Mouse (Mus musculus) left cerebral cortex, postnatal 25 days (tissue): Measurements from ENCODE around the gene Psmd8. TPM values are rescaled to one million over a fixed set of nuclear protein-coding genes. Genes with fewer than 3 reads are reported as not detected.

Experiments used
- DNase-seq, 2 experiments: peaks; one replicate each; pipeline ENCODE4 v3.0.0; 2022; ENCODE audit warnings: low spot score in 2 of 2, mixed read lengths in 1 of 2
- intact Hi-C: fragments of 180-260 bp; cut with DNase I; formaldehyde crosslinking; loops from one replicate; pipeline ENCODE4 v1.15.1; 2025
- total RNA-seq, 2 experiments: library from RNA; stranded (reverse); gene quantifications; 2 replicates each; pipeline ENCODE4 v1.2.3; 2021

Psmd8 gene
- total RNA-seq, 2 experiments from 2014 or later, result 137 to 145 TPM

DNA sequence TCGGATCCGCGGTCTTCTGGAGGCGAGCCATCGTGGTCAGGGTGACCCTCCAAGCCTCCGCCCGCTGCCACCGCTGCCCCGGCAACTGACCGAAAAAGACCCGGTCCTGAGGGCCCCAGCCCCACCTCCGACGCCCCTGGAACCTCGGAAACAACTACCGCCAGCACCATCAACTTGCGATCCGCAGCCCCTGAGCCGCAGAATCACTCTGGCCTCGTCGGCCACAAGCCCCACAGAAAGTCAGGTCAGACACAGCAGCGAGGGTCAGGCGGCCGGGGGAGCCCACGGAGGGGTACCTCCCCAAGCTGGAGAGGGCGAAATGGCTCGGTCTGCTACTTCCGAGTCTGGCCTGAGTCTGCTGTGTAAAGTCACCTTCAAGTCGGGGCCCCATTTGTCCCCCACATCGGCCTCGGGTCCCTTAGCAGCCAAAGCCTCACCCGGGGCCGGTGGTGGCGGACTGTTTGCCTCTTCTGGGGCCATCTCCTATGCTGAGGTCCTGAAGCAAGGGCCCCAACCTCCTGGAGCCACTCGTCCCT, 8.9 kb downstream of the Psmd8 start:
- intact Hi-C loops, result loop anchor here (10.0 kb wide), 1 partner anchor 123 kb away; no protein-coding TSS in a partner anchor
- no peak for DNase-seq

DNA sequence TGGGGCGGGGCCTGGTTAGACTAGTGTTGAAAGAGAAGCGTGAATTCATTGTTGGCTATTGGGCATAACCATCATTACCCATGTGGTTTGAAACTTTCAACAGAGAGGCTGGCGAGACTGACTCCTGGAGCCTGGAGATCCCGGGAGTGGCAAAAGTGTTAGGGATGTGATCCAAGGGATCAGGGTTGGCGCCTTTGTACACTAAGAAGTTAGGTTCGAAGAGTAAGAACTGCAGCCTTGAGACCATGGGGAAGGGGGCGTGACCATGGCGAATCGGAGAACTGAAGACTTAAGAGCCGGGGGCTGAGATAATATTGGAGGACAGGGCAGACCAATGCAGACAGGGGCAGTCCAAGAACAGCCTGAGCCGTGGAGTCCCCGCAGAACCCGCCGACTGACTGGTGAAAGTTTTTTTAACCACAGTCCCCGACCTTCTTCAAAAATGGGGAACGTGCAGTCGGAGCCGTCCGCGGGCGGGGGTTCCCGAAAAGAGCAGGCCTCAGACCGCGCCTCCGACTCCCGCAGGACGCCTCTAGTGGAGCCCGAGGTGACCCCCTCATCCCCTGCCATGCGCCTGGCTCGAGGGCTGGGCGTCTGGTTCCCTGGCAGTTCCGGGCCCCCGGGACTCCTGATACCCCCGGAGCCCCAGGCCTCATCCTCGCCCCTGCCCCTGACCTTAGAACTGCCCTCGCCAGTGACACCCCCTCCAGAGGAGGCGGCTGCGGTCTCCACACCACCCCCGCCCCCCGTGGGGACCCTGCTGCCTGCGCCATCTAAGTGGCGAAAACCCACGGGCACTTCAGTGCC, 9.5 kb downstream of the Psmd8 start:
- no peak for DNase-seq

DNA sequence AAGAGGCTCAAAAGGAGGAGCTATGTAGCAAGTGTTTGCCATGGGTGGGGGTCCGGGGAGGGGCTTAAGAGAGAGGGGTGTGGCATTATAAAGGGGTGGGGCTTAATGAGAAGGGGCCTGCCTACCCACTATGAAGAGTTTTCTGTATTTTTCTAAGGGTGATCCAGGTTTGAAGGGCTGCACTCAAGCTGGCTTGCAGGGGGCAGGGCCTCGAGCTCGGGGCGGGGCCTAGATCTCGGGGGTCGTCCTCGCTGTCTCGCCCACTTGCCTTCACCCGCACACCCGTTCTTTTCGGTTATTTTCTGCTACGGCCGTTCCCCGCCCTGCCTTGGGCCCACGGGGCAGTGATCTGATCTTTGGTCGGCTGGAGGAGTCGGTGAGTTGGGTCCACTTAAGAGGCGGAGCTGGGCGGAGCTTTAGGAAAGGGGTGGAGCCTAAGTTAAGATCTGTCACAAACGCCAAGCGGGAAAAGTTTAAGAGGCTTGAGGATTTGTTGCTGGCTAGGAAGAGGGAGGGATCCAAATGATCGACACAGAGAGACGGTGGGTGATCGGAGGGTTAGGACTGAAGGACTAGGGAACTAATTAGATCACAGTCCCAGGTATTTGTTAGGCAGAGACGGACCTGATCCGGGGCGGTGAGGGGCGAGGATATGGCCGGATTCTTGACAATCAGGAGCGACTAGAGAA, 10.3 kb downstream of the Psmd8 start, which contains the start of the genes Ggn and Spred3:
Ggn (plus strand) TSS at position 145 of the 689 bp plus-strand sequence.
Spred3 (minus strand) TSS at position 346 of the 689 bp plus-strand sequence.
- intact Hi-C loops, result loop anchor here (10.0 kb wide), 1 partner anchor 125 kb away; no protein-coding TSS in a partner anchor
- peak; percentile 45 to 67 for DNase-seq

More for the DNA sequence above, 9.5 kb downstream of the Psmd8 start:
- intact Hi-C loops, result loop anchor here (10.0 kb wide), 1 partner anchor 124 kb away; no protein-coding TSS in a partner anchor

DNA sequence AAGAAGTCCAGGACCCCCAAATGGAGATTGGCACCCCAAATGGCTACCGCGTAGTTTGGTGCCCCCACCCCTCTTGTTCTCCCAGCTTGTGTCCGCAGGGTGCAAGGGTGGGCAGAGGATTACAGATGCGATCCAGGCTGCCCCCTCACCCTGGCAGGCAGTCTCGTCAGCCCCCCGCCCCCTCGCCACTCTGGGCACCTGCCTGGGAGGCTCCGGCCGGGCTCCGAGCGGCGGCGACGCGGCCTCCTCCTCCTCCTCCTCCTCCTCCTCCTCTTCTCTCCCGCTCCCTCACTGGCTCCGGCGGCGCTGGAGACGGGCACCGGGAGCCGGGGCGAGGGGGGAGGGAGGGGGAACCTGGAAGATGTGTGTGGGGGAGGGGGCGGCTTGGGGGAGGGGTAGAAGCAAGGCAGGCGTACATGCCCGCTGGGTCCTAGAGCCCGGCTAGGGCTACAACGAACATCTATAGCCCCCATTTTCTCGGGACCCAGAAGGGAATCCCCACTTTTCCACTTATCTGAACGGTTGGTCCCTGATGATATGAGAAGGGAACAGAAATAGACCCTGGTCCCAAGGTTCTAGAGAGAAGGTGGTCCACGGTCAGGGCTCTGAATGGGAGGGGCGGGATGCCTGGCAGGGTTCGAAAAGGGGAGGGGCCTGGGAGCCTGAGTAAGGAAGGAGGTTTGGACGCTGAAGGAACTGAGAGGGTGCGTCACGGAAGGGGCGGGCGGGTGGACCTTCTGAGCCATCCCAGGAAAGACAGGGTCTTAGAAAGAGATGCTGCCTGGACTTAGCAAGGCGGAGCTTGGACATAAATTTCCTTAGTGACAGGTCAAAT, 11.1 kb downstream of the Psmd8 start:
- intact Hi-C loops, result loop anchor here (10.0 kb wide), 1 partner anchor 125 kb away; no protein-coding TSS in a partner anchor
- DNase-seq, result peak; percentile 80 to 94

DNA sequence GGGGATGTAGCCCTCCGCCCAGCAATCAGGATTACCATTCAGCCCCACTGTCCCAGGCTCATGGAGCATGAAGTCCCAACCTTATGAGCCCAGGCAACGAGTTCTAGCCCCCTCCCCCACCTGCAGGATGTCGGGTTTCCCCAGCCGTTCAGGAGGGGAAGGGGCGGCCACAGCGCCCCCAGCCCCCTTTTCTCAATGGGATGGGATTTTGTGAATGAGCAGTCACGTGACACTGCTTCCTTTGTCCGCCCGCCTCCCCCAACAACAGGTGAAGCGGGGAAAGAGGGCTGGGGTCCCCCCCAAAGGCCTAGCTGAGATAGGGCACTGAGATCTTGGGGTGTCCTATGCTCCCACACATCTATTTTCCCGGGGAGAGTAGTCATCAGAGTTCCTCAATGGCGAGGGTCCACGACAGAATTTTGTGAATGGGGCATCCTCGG, 11.7 kb downstream of the Psmd8 start:
- DNase-seq, result peak in 1 of 2 experiments; percentile 37
- intact Hi-C loops, result no loop called here

DNA sequence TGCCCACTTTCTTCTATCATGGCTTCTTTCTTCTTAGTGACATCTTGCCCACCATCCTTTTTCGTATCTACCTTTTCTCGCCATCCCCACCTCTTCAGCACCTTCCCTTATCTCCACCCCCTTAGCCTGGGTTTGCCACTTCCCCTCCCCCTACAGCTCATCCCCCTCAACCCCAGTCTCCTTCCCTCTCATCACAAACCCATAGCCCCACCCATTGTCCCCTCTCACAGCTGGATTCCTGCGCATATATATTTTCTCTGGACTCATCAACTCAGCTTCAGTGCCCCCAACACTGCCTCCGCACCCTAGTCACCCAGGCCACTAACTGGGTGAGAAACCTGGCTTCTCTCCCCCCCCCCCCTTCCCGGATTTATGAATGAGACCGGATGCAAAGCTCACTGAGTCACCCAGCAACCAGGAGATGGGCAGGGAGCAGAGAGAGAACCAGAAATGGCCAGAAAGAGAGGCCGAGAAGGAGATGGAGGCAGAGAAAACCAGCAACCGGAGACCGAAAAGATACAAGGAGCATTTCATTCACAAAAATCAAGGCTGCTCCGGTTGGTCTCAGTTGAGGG, 12.3 kb downstream of the Psmd8 start:
- intact Hi-C loops, result no loop called here
- no peak for DNase-seq

DNA sequence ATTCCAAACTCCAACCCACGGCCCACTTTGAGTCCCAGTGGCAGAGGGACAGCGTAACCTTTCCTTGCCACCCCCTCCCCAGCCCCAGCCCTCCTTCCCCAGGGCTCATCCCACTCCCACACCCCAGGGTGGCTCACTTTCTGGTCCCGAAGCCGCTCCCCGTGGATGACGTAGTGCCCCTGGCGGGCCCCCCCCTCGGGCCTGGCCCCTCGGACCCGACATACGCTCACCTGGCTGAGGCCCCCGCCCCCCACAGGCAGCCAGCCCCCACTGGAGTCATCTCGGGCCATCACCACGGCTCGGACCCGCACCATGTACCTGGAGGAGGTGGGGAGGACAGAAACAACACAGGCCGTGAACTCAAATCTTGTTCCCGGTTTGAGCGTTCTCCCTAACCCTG, 12.8 kb downstream of the Psmd8 start:
- intact Hi-C loops, result no loop called here

DNA sequence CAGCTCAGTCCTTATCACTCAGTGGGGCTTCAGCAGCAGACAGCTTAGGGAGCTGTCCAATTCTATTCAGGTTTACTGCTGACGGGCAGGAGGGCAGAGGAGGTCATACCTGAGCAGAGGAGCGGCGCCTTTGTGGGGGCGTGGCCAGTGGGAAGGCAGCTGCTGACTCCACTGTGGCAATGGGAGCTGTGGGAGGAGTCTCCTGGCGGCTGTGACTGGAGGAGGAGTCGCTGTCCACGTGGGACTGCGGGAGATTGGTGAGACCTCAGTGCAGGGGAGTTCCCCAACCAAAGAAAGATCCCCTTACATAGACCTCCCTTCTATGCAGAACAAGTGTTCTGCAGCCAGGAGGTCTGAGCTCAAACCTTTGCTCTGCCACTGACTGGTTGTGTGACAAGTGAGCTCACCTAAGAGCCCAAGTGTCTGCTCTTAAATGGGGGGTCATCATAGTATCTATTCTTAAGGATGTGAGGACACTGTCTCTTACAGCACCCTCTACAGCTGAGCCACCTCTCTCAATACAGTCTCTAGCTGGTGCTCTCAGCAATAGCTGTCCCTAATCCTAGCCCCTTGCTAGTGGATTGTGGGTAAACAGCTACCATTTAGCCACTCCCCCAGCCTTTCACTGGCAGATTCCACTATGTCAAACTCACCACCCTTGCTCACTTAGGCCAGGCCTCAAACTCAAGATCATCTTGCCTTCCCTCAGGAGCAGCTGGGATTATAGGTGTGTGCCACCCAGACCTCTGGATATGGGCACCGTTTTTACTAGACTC, 17.6 kb downstream of the Psmd8 start:
- intact Hi-C loops, result no loop called here
- no peak for DNase-seq

More for the DNA sequence above, 12.8 kb downstream of the Psmd8 start:
- DNase-seq, result no peak

DNA sequence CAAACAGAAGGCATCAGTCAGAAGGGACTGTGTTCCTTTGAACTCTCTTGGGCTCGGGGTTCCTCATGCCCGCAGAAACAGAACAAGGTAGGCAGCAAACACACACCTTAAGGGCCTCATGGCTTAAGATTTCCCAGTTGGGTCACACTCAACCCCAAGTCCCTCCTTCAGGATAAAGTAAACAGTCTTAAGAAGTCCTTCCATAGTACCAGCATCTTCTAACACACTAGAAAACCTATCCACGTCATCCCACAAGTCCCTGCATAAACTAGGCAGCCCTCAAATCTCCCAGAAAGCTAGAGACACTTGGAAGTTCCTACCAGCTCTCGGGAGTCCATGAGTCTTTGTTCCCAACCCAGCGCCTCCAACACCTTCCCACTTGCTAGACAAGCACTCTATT, 18.2 kb downstream of the Psmd8 start:
- intact Hi-C loops, result no loop called here
- no peak for DNase-seq

DNA sequence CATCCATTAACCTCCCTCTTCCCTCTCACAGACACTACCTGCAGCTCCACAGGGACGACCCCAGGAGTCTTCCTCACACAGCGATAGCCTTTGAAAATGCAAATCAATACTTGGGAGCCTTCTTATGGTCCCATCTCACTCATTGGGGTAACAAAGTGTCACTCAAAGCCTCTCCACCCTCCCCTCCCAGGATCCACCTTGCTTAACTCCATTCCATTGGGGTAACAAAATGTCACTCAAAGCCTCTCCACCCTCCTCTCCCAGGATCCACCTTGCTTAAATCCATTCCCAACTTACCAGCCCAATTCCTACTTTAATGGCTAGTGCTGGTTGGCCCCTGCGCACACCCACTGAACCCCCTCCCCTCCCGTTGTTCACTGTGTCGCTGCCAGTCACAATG, 22.2 kb downstream of the Psmd8 start:
- no peak for DNase-seq
- intact Hi-C loops, result loop anchor here (5.0 kb wide), 1 partner anchor 106 kb away; no protein-coding TSS in a partner anchor

DNA sequence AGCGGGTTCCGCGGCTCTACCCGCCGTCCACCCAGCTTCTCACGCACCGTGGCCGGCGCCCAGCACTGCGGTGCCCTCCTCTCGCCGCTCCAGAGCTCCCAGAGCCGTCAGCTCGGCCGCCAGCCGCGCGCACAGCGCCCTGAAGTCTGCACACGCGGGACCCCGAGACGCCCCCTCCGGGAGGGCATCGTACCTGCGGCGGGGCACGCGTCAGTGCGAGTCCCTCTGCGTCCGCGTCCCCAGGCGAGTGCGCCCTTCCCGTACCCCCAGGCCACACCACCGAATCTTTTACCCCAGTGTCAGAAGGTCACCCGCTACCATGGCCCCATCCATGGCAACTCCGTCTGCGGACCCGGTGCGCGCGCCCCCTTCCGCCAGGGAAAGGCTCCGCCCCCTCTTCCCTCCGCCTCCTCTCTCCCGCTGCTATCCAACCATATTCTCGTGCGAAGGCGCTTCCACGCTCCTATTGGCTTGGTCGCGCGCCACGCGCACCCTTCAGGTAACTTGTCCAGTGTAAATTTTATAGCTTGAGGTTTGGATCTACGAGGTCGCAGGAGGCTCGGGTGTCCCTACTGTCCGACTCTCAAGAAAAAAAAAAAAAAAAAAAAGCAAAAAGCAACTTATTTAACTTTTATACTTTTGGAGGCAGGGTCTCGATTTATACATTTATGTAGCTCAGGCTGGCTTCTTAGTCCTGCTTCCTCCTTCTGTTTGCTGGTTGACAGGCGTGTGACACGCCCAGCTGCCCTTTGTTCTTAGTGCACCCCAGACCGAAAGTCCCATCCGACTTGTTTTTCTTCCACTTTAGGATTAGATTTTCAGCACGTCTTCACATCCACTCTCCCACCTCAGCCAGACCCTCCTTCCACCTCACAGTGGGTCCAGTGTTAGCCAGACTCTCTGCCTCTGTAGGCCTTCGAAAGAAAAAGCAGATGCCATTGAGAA, 24.4 kb downstream of the Psmd8 start, which contains the start of gene Fam98c:
Fam98c (minus strand) TSS at position 397 of the 945 bp plus-strand sequence.
- peak; percentile 85 to 92 for DNase-seq
- intact Hi-C loops, result loop anchor here (5.0 kb wide), 1 partner anchor 104 kb away; no protein-coding TSS in a partner anchor

DNA sequence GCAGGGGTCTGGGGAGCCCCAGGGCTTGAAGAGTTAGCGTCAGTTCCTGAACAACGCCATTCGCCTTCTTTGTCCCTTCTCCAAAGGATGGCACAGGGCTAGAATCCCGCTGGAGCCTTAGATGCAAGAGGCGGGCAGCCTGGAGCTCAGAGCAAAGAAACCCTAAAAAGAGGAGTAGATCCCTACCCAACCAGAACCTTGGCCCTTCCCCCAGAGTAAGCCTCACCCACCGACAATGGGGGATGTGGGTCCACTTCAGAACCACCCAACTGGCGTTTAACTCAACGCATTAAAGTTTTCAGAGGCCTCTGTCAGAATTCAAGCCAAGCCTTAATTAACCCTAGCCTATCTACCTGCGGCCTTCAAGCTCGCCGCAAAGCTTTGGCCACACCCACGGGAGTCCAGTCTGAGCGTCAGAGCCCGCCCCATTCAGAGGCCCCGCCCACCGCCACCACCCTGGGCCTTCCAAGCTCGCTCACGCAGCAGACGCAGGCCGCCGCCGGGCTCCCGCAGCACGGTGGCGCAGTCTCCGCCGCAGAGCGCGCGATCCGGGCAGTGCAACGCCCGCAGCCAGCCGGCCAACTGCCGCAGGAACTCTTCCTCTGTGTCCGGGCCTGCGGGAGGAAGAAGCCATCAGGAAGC, 25.2 kb downstream of the Psmd8 start:
- peak; percentile 89 to 94 for DNase-seq
- intact Hi-C loops, result loop anchor here (5.0 kb wide), 1 partner anchor 103 kb away; no protein-coding TSS in a partner anchor

DNA sequence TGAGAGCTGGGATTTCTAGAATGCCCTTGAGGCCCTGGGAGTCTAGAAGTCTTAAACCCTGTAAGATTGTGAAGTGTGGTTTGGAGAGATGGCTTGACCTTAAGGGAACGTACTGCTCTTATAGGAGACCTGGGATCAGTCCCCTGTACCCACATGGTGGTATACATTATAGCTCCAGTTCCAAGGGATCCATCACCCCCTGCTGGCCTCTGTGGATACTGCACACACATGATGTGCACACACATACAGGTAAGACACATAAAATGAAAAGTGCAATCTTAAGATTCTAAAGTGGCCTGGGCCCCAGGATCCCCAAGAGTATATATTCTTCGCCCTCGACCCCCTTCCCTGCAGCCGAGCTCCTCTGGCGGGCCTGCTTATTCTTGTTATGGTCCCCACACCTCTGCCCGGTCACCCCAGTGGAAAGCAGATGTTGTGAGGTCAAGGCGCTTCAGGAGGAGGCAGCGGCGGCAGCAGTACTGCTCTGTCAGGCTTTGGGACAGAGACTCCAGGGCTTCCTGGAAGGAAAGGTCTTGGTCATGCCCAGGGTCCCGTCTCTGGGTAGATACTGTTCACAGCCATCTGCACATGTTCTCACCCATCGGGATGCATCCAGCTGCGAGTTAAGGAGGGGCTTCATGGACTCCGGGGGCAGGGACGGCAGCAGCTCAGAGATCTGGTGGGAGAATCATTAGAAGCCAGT, 26.3 kb downstream of the Psmd8 start:
- no peak for DNase-seq
- intact Hi-C loops, result no loop called here

DNA sequence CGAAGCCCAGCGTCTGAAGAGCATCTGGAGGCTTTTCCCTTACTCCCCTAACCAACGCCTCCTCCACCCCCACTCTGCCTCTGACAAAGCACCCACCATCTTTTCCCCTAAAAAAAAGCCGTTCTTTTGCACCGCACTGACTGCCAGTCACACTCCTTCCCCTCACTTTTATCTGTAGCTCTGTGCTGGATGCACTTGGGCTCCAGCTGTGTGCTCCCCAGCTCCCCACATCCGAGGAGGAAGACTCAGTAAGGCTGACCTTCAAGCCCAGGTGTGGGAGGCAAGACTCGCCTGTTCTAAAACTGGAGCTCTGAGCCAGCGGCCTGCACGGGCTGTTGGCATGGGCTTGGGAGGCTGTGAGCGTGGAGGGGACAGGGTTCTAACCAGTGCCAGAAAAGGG, 29.0 kb downstream of the Psmd8 start:
- DNase-seq, result no peak
- intact Hi-C loops, result no loop called here

DNA sequence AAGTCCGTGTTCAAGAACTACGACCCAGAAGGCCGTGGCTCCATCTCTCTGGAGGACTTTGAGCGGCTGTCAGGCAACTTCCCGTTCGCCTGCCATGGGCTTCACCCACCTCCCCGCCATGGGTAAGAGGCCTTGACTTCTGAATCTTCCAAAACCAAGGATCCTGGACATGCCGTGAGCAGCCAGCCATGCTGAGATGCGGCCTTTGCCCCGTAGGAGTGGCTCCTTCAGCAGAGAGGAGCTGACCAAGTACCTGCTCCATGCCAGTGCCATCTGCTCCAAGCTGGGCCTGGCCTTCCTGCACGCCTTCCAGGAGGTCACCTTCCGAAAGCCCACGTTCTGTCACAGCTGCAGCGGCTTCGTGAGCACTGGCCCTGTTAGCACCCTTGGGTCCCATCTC, 31.7 kb downstream of the Psmd8 start:
- no peak for DNase-seq
- intact Hi-C loops, result no loop called here
